Mouse (Mus musculus) neural tube, embryonic 11.5 days (tissue): Measurements from ENCODE around the gene Sept1. TPM values are rescaled to one million over a fixed set of nuclear protein-coding genes. Genes with fewer than 3 reads are reported as not detected.

ENCODE experiments used
- ATAC-seq: fragments of 200-750 bp; cut with Nextera tagmentation; 2 replicates; pipeline ENCODE4 v1.8.0; 2017; ENCODE audit warnings: moderate number of reproducible peaks, mild to moderate bottlenecking, moderate TSS enrichment, moderate library complexity; ENCODE audit not compliant: insufficient read depth, low FRiP score, low TSS enrichment
- DNase-seq: peaks from one replicate; pipeline ENCODE4 v3.0.0-alpha.2; 2015; ENCODE audit warnings: low spot score
- H3K27ac ChIP-seq: fragments of 300-500 bp; sonication (generic); 2 replicates; pipeline ENCODE4 v1.5.1; 2014; ENCODE audit warnings: low read depth, mild to moderate bottlenecking, low read length
- H3K27me3 ChIP-seq: fragments of 300-500 bp; sonication (generic); 2 replicates; pipeline ENCODE4 v1.6.1; 2014; ENCODE audit warnings: mild to moderate bottlenecking, low read length, mixed read lengths; ENCODE audit not compliant: control insufficient read depth, insufficient read depth
- H3K36me3 ChIP-seq: fragments of 300-500 bp; sonication (generic); 2 replicates; pipeline ENCODE4 v1.6.1; 2014; ENCODE audit warnings: mild to moderate bottlenecking, low read length, moderate library complexity, mixed read lengths; ENCODE audit not compliant: control insufficient read depth, insufficient read depth
- H3K4me1 ChIP-seq: fragments of 300-500 bp; sonication (generic); 2 replicates; pipeline ENCODE4 v1.6.1; 2014; ENCODE audit warnings: low read length, mixed read lengths; ENCODE audit not compliant: control insufficient read depth, insufficient read depth
- H3K4me2 ChIP-seq: fragments of 300-500 bp; sonication (generic); 2 replicates; pipeline ENCODE4 v1.6.1; 2014; ENCODE audit warnings: low read depth, mild to moderate bottlenecking, moderate library complexity
- H3K4me3 ChIP-seq: fragments of 300-500 bp; sonication (generic); 2 replicates; pipeline ENCODE4 v1.5.1; 2014; ENCODE audit warnings: low read depth, low read length
- H3K9ac ChIP-seq: fragments of 300-500 bp; sonication (generic); 2 replicates; pipeline ENCODE4 v1.6.1; 2014; ENCODE audit warnings: mild to moderate bottlenecking, low read length
- H3K9me3 ChIP-seq: fragments of 300-500 bp; sonication (generic); 2 replicates; pipeline ENCODE4 v1.6.1; 2016; ENCODE audit warnings: low read length; ENCODE audit not compliant: control insufficient read depth
- WGBS: fragments of 180-500 bp; shearing (Covaris S2); extraction: QIAGEN DNeasy Blood & Tissue Kit; methylation state at CpG from one replicate; pipeline ENCODE4 v1.1.7; 2014; 5-methylcytosine and 5-hydroxymethylcytosine counted together
- polyA plus RNA-seq: library from polyadenylated mRNA; unstranded; fragments of >200 nt; fragmentation: Nextera tagmentation; extraction: Ambion mirVana; gene quantifications from 2 replicates; pipeline ENCODE4 v1.2.1, GENCODE M21; 2014

Gene Sept1
- polyA plus RNA-seq, 1 experiment from 2014 or later, result 22.0 TPM

DNA sequence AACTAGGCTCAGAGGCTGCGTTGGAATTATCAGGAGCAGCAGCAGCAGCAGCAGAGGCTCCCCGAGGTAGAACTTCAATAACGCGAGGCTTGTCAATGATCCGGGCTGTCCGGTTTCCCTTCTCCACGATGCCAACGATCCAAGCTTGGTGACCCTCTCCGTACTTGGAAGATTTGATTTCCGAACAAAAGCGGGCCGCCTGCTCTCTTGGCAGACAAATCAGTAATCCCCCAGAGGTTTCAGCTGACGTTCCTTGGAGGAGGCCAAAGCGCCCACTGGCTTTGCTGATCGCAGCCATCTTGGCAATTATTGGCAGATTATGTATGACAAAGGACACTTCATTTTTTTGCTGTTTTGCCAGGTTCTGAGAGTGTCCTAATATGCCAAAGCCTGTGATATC, 39.6 kb upstream of the Sept1 start:
- Histone ChIP-seq H3K4me1 (peaks cover 7% of the 10 kb centered on the region), H3K36me3 (no peaks in the 10 kb centered on the region), H3K4me3 (0 out of 2 replicates have a peak overlapping the region, but pooled peaks have one; percentile 86), H3K27ac (no peak overlapping the region), H3K9ac (no peak overlapping the region), H3K4me2 (peak overlapping the region; percentile 93; the same call in 1 of the 2 replicates), H3K9me3 (no peaks in the 10 kb centered on the region), H3K27me3 (no peaks in the 10 kb centered on the region)
- no peak for ATAC-seq
- WGBS, result 96% methylated on average over 15 of the region's 15 CpGs
- no peak for DNase-seq

- Histone ChIP-seq H3K27me3 (no peaks in the 10 kb centered on the region), H3K9me3 (no peaks in the 10 kb centered on the region), H3K4me2 (no peak overlapping the region), H3K9ac (no peak overlapping the region), H3K36me3 (no peaks in the 10 kb centered on the region), H3K4me3 (no peak overlapping the region), H3K4me1 (peaks cover 7% of the 10 kb centered on the region), H3K27ac (no peak overlapping the region)
- no peak for ATAC-seq
- WGBS, result 90% methylated on average over 4 of the region's 4 CpGs
- DNase-seq, result no peak
Measured at GRCm38 (mm10) chr7:127271093-127271492, 38.2 kb upstream of the Sept1 start.

GRCm38 (mm10) chr7:127270666-127271065, 37.7 kb upstream of the Sept1 start:
- WGBS, result 93% methylated on average over 5 of the region's 5 CpGs
- Histone ChIP-seq H3K36me3 (no peaks in the 10 kb centered on the region), H3K9me3 (no peaks in the 10 kb centered on the region), H3K27me3 (no peaks in the 10 kb centered on the region), H3K4me3 (no peak overlapping the region), H3K27ac (no peak overlapping the region), H3K4me1 (peaks cover 7% of the 10 kb centered on the region), H3K9ac (no peak overlapping the region), H3K4me2 (no peak overlapping the region)
- DNase-seq, result no peak
- no peak for ATAC-seq

DNA sequence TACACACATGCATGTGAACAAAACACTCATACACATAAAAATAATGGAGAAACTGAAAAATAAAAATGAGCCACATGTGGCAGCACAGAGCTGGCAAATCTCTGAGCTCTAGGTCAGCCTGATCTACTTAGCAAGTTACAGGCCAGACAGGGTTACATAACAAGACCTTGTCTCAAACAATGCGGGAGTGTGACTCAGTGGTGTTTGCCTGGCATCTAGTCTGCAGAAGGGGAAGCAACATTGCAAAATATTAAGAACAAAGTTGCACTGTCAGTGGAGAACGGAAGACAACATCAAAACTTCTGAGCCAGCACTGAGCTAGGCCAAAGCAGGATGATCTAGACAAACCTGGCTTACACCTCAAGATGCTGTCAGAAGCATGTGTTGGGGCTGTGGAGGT, 37.3 kb upstream of the Sept1 start:
- Histone ChIP-seq H3K36me3 (no peaks in the 10 kb centered on the region), H3K27ac (no peak overlapping the region), H3K4me1 (peaks cover 7% of the 10 kb centered on the region), H3K4me2 (no peak overlapping the region), H3K9ac (no peak overlapping the region), H3K9me3 (no peaks in the 10 kb centered on the region), H3K27me3 (no peaks in the 10 kb centered on the region), H3K4me3 (no peak overlapping the region)
- DNase-seq (no peak), ATAC-seq (no peak)
- 91% methylated on average over 2 of the region's 2 CpGs for WGBS

GRCm38 (mm10) chr7:127263526-127263925, 30.6 kb upstream of the Sept1 start:
- 0 out of 2 replicates have a peak, but pooled peaks cover 2% of the 10 kb centered on the region for H3K4me1 ChIP-seq
- H3K36me3 ChIP-seq, result no peaks in the 10 kb centered on the region
- H3K27me3 ChIP-seq, result no peaks in the 10 kb centered on the region
- no peak overlapping the region for H3K9ac ChIP-seq
- H3K4me3 ChIP-seq, result no peak overlapping the region
- no peak overlapping the region for H3K4me2 ChIP-seq
- H3K27ac ChIP-seq, result no peak overlapping the region
- no peak for DNase-seq
- no peak for ATAC-seq
- WGBS, result 94% methylated on average over 3 of the region's 3 CpGs
- no peaks in the 10 kb centered on the region for H3K9me3 ChIP-seq

GRCm38 (mm10) chr7:127262218-127262961, 29.5 kb upstream of the Sept1 start:
- no peak overlapping the region for H3K9ac ChIP-seq
- no peaks in the 10 kb centered on the region for H3K9me3 ChIP-seq
- 0 out of 2 replicates have a peak, but pooled peaks cover 2% of the 10 kb centered on the region for H3K4me1 ChIP-seq
- no peaks in the 10 kb centered on the region for H3K27me3 ChIP-seq
- ATAC-seq (no peak), DNase-seq (no peak)
- 82% methylated on average over 10 of the region's 10 CpGs for WGBS
- H3K4me3 ChIP-seq, result no peak overlapping the region
- H3K4me2 ChIP-seq, result no peak overlapping the region
- no peak overlapping the region for H3K27ac ChIP-seq
- H3K36me3 ChIP-seq, result no peaks in the 10 kb centered on the region

- peak within 1 kb of the TSS; percentile 71 for H3K4me3 ChIP-seq
- peak within 1 kb of the TSS; percentile 95 for H3K4me2 ChIP-seq
- 0 out of 2 replicates have a peak, but pooled peaks cover 2% of the 10 kb centered on the region for H3K4me1 ChIP-seq
- peak within 1 kb of the TSS; percentile 71 for H3K9ac ChIP-seq
- no peaks in the 10 kb centered on the region for H3K27me3 ChIP-seq
- under 1% methylated on average over 50 of the region's 50 CpGs for WGBS
- no peaks in the 10 kb centered on the region for H3K9me3 ChIP-seq
- no peaks in the 10 kb centered on the region for H3K36me3 ChIP-seq
- peak; percentile 98 for ATAC-seq
- DNase-seq, result peak; percentile 98
- H3K27ac ChIP-seq, result no peak within 1 kb of the TSS
Measured at GRCm38 (mm10) chr7:127260309-127261111, 27.6 kb upstream of the Sept1 start, which contains the start of gene Dctpp1. Gene Dctpp1, minus strand, starts transcription at chr7:127260709.

- no peak overlapping the region for H3K9ac ChIP-seq
- H3K4me3 ChIP-seq, result peak overlapping the region; percentile 71
- no peaks in the 10 kb centered on the region for H3K27me3 ChIP-seq
- peaks cover 10% of the 10 kb centered on the region; the same call in 1 of the 2 replicates for H3K4me1 ChIP-seq
- 78% methylated on average over 8 of the region's 8 CpGs for WGBS
- H3K27ac ChIP-seq, result no peak overlapping the region
- no peaks in the 10 kb centered on the region for H3K36me3 ChIP-seq
- H3K9me3 ChIP-seq, result no peaks in the 10 kb centered on the region
- H3K4me2 ChIP-seq, result peak overlapping the region; percentile 95
- ATAC-seq, result no peak
- DNase-seq, result no peak
Measured at GRCm38 (mm10) chr7:127259186-127259905, 26.4 kb upstream of the Sept1 start.
